Mouse (Mus musculus) liver, adult 2 months (tissue): ENCODE measurements around the gene Ankrd7.

ENCODE experiments used
- CTCF ChIP-seq: fragments of 200-500 bp; IDR thresholded peaks from 2 replicates; pipeline ENCODE4 v1.5.1; 2011; ENCODE audit warnings: low read depth, low read length, control low read depth
- POLR2A ChIP-seq: fragments of 200-500 bp; IDR thresholded peaks from 2 replicates; pipeline ENCODE4 v1.6.1; 2011; ENCODE audit warnings: low read length, control low read depth; ENCODE audit not compliant: insufficient read depth; ENCODE audit errors: extremely low read depth

DNA sequence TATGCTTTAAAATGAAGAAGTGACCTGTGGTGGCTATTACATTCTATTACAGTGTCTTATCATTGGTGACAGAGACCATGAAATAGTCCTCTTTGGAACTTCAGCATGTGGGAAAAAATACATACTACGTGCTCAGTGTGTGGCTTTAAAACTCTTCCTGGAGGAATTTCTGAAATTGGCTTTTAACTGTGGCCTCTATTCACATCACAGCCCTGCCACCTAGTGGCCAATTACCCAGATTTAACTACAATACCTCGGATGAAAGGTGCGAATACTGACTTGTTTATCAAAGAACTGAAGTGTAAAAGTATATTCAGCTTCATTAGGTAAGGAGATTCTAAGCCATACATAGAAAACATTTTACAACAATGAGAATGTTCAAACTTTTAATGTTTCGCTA is 46.8 kb upstream of the Ankrd7 start:
- TF ChIP-seq CTCF (peak; percentile 39), POLR2A (no peak)
